Mouse (Mus musculus): ENCODE data around the gene Hbs1l.

The Hbs1l gene

GRCm38 (mm10) chr10:21295759-21296621, at the start of gene Hbs1l:
Gene Hbs1l, plus strand, starts transcription at chr10:21295979.
- peak; percentile 84 to 90 for DNase-seq (ENCODE audit: low spot score in 2 of 2)

GRCm38 (mm10) chr10:21248556-21248955, 47.2 kb upstream of the Hbs1l start:
- DNase-seq (ENCODE audit: low spot score in 2 of 2): no peak

- DNase-seq (ENCODE audit: low spot score in 2 of 2): peak; percentile 5 to 15
These were observed 43.8 kb upstream of the Hbs1l start for GRCm38 (mm10) chr10:21251881-21252534.

- DNase-seq (ENCODE audit: low spot score in 2 of 2): no peak
These were observed 43.0 kb upstream of the Hbs1l start for GRCm38 (mm10) chr10:21252800-21253199.

- no peak for DNase-seq (ENCODE audit: low spot score in 2 of 2)
These were observed 41.3 kb upstream of the Hbs1l start for GRCm38 (mm10) chr10:21254266-21255140.

- DNase-seq (ENCODE audit: low spot score in 2 of 2): no peak
These were observed 38.5 kb upstream of the Hbs1l start for GRCm38 (mm10) chr10:21257244-21257643.

- DNase-seq (ENCODE audit: low spot score in 2 of 2): no peak
These were observed 36.1 kb upstream of the Hbs1l start for GRCm38 (mm10) chr10:21259649-21260048.

DNA sequence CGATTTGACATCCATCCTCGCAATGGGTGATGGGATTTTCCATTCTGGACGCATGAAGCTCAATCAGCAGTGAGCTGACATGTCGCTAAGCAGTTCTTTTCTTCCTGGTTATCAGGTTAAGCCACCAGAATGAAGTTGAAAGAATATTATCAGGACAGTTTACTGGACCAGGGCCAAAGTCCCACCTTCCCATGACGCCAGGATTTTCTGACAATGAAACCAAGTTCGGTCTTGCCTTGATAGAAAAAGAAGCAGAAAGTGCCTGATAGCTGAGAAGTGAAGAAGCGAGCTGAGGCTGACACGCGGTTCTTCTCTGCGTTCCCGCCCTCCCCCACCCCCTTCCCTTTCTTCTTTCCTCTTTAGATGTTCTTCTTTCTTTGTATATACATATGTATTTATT, 30.6 kb upstream of the Hbs1l start:
- no peak for DNase-seq (ENCODE audit: low spot score in 2 of 2)

GRCm38 (mm10) chr10:21267452-21267851, 28.3 kb upstream of the Hbs1l start:
- no peak for DNase-seq (ENCODE audit: low spot score in 2 of 2)

DNA sequence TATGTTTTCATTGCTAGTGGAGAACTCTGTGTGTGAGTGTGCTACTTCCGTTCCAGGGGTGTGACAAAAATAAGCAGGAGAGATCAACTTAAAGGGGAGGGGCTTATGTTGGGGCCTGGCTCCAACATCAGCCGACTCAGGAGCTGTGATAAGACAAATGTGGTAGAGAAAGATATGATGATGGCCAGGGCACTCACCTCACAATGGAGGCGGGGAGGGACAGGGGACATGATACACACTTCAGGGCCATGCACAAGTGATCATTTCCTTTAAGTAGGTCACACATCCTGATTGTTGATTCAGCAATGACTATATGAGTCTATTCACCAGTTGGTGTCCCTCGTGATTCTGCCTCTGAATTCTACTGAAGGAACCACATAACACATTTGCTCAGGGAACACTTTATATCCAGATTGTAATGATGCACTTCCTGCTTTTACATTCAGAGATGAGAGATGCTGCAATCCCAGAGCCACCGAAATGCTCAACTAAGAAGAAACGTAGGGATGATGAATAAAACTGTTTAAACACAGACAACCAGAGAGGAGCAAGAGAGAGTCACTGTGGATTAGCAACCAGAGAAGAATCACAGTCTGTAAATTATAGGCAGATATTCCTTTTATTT, 26.9 kb upstream of the Hbs1l start:
- no peak for DNase-seq (ENCODE audit: low spot score in 2 of 2)

- no peak for DNase-seq (ENCODE audit: low spot score in 2 of 2)
These were observed 25.9 kb upstream of the Hbs1l start for GRCm38 (mm10) chr10:21269920-21270319.

DNA sequence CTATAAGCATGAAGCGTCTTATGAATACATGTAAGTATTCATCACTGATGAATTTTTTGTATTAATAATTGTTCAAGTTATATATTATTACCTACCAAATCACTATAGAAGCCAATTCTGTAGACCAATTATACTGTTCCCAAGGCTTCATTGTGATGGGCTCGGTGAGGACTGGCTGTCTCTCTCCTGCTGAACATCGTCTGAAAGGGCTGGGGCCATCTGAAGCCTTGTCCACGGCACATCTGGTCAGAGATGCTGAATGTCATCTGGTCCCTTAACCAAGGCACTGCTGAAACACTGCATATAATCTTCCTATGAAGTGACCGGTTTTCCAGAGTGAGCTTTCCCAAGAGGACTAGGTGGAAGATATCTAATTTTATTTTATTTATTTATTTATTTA, 24.9 kb upstream of the Hbs1l start:
- no peak for DNase-seq (ENCODE audit: low spot score in 2 of 2)

DNA sequence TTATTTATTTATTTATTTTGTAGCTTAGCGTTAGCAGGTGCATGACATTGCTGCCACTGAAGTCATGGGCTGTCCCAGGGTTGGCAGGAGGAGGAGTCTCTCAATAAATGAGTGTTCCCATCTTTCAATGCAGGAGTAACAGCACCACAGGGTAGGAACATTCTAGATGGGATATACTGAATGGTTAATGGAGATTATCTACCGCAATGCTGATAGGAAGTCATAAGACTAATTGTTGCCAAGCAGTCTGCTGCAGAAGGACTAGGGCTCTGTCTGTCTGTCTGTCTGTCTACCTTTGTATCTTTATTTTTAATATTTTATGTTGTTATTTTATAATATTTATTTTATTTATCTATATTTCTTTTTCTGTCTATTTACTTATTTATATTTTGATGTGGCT, 24.5 kb upstream of the Hbs1l start:
- DNase-seq (ENCODE audit: low spot score in 2 of 2): no peak

GRCm38 (mm10) chr10:21271785-21272184, 24.0 kb upstream of the Hbs1l start:
- no peak for DNase-seq (ENCODE audit: low spot score in 2 of 2)

DNA sequence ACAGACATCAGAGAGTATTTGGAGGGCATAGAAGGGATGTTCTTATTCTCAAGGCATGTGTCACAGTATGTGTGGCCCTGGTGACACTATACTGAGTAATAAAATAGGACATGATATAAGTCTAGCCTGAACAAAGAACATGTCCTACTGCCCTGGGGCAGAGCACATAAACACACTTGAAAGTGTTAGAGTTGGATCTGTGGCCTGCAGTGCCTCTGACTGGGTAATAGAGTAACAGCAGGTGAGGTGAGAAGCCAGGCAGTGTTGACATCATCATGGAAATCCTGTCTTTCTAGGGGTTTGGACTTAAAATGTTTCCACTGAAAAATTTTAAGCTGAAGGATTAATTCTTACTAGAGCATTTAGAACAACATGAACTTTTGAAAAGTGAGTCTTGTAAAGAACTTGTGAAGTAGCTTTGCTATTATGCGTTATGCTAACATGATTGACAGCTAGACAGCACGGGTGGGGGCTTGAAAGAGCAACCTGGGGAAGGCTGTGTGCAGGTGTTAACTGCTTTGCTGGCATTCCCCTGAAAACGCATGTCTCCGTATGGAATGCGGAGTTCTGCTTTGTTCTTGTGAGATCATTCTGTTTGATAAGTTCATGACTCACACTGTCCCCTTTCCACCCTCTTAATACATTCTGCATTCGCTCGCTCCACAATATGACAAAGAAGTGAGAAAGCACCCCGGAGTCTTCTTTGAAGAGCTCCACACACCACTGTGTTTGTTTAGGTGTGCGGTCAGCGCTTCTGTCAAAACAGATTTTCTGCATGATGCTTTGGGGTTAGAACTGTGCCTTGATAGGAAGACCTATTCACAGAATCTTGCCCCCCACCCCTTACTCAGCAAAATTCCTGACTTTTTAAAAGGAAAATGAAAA, 8.3 kb upstream of the Hbs1l start:
- DNase-seq (ENCODE audit: low spot score in 2 of 2): no peak

DNA sequence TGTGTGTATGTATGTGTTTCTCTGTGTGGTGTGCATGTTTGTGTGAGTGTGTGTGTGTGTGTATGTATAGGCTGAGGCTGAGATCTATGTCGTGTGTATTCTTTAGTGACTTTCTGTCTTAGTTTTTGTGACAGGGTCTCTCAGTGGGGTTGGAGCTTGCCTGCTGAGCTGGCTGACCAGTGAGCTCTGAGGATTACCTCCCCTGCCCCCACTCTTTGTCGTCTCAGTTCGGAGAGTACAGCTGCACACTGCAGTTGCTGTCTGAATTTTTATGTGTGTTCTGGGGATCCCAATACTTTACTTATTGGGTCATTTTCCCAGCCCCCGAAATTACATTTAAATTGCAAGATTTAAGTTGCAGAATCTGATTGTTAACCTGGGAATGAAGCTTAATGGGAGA, 4.6 kb upstream of the Hbs1l start:
- DNase-seq (ENCODE audit: low spot score in 2 of 2): no peak

- no peak for DNase-seq (ENCODE audit: low spot score in 2 of 2)
These were observed 1.6 kb upstream of the Hbs1l start for GRCm38 (mm10) chr10:21294217-21294616.

DNA sequence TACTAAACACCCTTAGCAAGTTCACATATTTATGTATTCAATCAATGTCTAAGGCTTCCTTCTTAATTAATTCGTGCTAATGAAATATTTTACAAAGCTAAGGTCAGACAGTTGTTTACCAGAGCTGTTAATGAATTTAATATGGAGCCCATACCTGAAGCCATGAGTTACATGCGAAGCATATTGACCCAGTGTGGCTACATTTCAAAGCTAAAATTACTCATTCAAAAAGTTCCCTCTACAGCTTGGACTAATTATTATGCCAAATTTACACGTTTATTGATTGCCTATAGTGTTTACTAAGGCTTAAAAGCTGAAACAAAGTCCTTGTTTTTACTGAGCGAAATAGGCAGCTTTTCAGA, 401 bp upstream of the Hbs1l start:
- no peak for DNase-seq (ENCODE audit: low spot score in 2 of 2)

DNA sequence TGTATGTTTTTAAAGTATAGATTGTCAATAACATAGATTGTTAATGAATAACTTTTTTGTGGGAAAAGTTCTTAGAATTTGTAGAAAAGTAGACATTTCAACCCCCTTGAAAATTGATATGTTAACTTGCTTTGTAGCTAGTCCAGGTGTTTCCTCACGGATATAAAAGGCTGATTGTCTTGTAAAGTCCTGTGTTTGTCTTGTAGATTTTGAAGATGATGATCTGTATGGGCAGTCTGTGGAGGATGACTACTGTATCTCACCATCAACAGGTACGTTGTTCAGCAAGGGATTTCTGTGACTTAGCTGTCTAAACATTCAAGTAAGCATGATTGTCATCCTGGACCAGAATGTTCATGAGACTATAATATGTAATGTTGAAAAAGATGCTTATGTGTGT, 3.2 kb downstream of the Hbs1l start:
- DNase-seq (ENCODE audit: low spot score in 2 of 2): no peak

GRCm38 (mm10) chr10:21301822-21302221, 6.0 kb downstream of the Hbs1l start:
- no peak for DNase-seq (ENCODE audit: low spot score in 2 of 2)

Measured in right cerebral cortex, postnatal 36 days (tissue).